Mouse (Mus musculus) kidney, embryonic 15.5 days (tissue): ENCODE results near the gene Ankrd17. TPM values are rescaled to one million over a fixed set of nuclear protein-coding genes. Genes with fewer than 3 reads are reported as not detected.

ENCODE experiments used
- ATAC-seq: fragments of 200-750 bp; cut with Nextera tagmentation; replicated peaks from 2 replicates; pipeline ENCODE4 v1.8.0; 2017; ENCODE audit warnings: moderate TSS enrichment; ENCODE audit not compliant: low FRiP score
- H3K27ac ChIP-seq: fragments of 300-500 bp; sonication (generic); 2 replicates; pipeline ENCODE4 v1.5.1; 2015; ENCODE audit warnings: mild to moderate bottlenecking, inconsistent platforms
- H3K27me3 ChIP-seq: fragments of 300-500 bp; sonication (generic); 2 replicates; pipeline ENCODE4 v1.6.1; 2015; ENCODE audit warnings: inconsistent platforms
- H3K36me3 ChIP-seq: fragments of 300-500 bp; sonication (generic); 2 replicates; pipeline ENCODE4 v1.6.1; 2015; ENCODE audit warnings: inconsistent platforms
- H3K4me1 ChIP-seq: fragments of 300-500 bp; sonication (generic); 2 replicates; pipeline ENCODE4 v1.6.1; 2015; ENCODE audit warnings: inconsistent platforms
- H3K4me2 ChIP-seq: fragments of 300-500 bp; sonication (generic); 2 replicates; pipeline ENCODE4 v1.6.1; 2015; ENCODE audit warnings: moderate library complexity, mild to moderate bottlenecking, inconsistent platforms
- H3K4me3 ChIP-seq: fragments of 300-500 bp; sonication (generic); replicated peaks from 2 replicates; pipeline ENCODE4 v1.5.1; 2015; ENCODE audit warnings: mild to moderate bottlenecking, inconsistent platforms
- H3K9ac ChIP-seq: fragments of 300-500 bp; sonication (generic); 2 replicates; pipeline ENCODE4 v1.6.1; 2015; ENCODE audit warnings: mild to moderate bottlenecking, inconsistent platforms
- H3K9me3 ChIP-seq: fragments of 300-500 bp; sonication (generic); replicated peaks from 2 replicates; pipeline ENCODE4 v1.6.1; 2016; ENCODE audit warnings: inconsistent platforms
- WGBS: fragments of 180-500 bp; shearing (Covaris S2); methylation state at CpG from one replicate; pipeline ENCODE4 v1.1.7; 2015; ENCODE audit warnings: mixed read lengths; 5-methylcytosine and 5-hydroxymethylcytosine counted together
- polyA plus RNA-seq: library from polyadenylated mRNA; unstranded; fragments of >200 nt; fragmentation: Nextera tagmentation; extraction: Ambion mirVana; gene quantifications from 2 replicates; pipeline ENCODE4 v1.2.1, GENCODE M21; 2015

Ankrd17 gene
- polyA plus RNA-seq, 1 experiment from 2014 or later = 25.3 TPM

DNA sequence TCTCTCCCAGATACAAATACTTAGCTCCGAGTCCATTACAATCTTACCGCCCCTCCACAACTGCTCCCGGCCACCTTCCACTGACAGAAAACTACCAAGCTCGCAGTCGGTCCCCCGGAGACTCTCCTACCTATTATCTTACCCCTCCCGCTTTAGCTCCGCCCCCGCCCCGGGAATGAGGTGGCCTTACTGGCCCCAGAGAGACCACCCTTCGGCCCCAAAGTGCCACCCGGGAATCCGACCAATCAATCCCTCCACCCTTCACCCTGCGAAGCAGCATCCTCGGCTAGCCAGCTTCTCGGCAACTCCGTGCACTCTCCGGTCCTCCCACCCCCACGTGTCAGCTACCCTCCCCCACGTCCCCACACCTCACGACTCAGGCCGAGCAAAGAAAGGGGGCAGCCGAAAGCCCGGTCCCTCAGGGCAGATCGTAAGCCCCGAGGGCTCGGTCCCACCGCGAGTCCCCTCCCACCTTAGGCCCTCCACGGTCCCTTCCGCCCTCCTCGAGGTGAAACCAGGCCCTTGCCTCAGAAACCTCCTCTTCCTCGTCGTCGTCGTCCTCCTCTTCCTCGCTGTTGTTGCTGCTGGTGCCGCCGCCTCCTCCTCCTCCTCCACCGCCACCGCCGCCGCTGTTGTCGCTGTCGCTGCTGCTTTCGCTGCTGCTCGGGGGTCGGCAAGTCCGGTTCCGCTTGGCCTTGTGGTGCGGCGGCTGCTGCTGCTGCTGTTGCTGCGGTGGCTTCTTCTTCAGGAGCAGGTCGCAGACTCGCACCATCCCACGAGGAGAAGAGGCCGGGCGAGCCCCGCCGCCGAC is 1.0 kb downstream of the Ankrd17 start:
- Histone ChIP-seq H3K4me1 (peaks cover 20% of the 10 kb centered on the region), H3K27me3 (no peaks in the 10 kb centered on the region), H3K36me3 (peaks cover 5% of the 10 kb centered on the region; the same call in 1 of the 2 replicates), H3K4me2 (peak overlapping the region; percentile 67), H3K9ac (peak overlapping the region; percentile 97), H3K9me3 (no peaks in the 10 kb centered on the region), H3K4me3 (peak overlapping the region; percentile 78), H3K27ac (peak overlapping the region; percentile 100)
- WGBS = under 1% methylated on average over 57 of the region's 61 CpGs
- ATAC-seq = peak; percentile 57

DNA sequence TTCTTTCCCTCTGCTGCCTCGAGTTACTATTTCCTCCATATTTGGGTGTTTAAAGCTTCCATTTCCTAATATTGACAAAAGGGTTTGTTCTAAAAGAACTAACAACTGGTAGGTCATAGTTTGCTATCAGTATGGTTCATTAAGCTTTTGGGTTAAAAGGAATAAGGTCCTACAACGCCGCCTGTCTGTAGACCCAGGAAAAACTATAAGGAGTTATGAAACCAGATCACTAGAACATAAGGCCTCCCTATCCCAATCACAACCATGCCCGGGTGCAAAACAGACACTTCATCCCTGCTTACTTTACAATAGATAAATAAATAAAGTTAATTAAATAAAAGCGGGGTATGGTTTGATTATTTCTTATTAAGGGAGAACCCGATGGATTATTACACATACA is 1.9 kb downstream of the Ankrd17 start:
- peak overlapping the region; percentile 78 for H3K4me3 ChIP-seq
- peak overlapping the region; percentile 100; the same call in 1 of the 2 replicates for H3K27ac ChIP-seq
- peak overlapping the region; percentile 67 for H3K4me2 ChIP-seq
- ATAC-seq = no peak
- H3K9me3 ChIP-seq = no peaks in the 10 kb centered on the region
- WGBS = 2% methylated on average over 6 of the region's 6 CpGs
- no peaks in the 10 kb centered on the region for H3K27me3 ChIP-seq
- peaks cover 12% of the 10 kb centered on the region for H3K36me3 ChIP-seq
- H3K4me1 ChIP-seq = peaks cover 20% of the 10 kb centered on the region
- peak overlapping the region; percentile 97 for H3K9ac ChIP-seq

DNA sequence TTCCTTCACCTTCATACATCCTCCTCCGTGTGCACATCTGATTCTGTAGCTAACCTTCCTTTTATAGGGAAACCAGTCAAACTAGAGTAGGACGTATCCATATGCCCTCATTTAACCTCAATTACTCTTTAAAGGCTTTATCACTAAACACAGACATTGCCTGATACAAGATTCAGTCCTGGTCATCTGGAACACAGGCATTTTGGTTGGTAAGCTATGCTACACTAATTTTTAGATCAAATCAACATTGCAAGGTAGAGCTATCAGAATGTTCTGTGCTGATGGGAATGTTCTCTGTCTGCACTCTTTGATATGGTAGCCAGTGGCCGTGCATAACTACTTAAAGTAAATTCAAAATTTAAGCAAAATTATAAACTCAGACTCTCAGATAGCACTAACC is 10.6 kb downstream of the Ankrd17 start:
- no peak for ATAC-seq
- Histone ChIP-seq H3K4me3 (no peak overlapping the region), H3K9me3 (no peaks in the 10 kb centered on the region), H3K9ac (no peak overlapping the region), H3K27me3 (no peaks in the 10 kb centered on the region), H3K27ac (no peak overlapping the region), H3K4me2 (no peak overlapping the region), H3K4me1 (no peaks in the 10 kb centered on the region), H3K36me3 (peaks cover 37% of the 10 kb centered on the region)
- 84% methylated on average over 3 of the region's 3 CpGs for WGBS

DNA sequence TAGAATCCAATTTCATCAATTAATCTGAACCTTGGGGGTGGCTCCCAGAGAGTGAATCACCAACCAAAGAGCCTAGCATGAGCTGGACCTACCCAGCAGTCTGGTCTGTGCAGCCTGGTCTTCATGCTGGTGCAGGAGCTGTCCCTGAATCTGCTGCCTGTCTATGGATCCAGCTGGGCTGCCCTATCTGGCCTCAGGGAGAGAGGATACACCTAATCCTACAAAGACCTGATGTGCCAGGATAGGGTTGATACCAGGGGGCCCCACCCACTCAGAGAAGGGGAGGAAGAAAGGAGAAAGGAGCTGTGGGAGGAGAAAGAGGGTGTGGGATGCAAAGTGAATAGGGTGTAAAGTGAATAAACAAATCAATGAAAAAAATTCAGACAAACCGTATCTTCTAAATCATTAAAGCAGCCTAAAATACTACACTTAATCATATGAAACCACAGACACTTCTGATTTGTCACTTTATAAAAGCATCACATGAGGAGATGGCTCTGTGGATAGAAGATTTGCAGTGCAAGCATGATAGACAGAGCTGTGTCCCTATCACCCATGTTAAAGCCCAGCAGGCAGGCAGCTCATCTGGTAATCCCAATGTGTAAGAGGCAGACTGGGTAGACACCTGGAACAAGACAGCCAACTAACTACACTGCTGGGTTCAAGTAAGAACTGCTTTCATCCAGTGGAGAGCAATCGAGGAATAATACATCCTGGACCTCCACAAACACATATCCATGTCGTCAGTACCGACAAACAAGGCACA is 12.6 kb downstream of the Ankrd17 start:
- H3K4me1 ChIP-seq = no peaks in the 10 kb centered on the region
- H3K27me3 ChIP-seq = no peaks in the 10 kb centered on the region
- H3K4me3 ChIP-seq = no peak overlapping the region
- H3K4me2 ChIP-seq = no peak overlapping the region
- no peak overlapping the region for H3K27ac ChIP-seq
- no peaks in the 10 kb centered on the region for H3K9me3 ChIP-seq
- peaks cover 26% of the 10 kb centered on the region for H3K36me3 ChIP-seq
- ATAC-seq = no peak
- 90% methylated on average over 4 of the region's 4 CpGs for WGBS
- no peak overlapping the region for H3K9ac ChIP-seq

DNA sequence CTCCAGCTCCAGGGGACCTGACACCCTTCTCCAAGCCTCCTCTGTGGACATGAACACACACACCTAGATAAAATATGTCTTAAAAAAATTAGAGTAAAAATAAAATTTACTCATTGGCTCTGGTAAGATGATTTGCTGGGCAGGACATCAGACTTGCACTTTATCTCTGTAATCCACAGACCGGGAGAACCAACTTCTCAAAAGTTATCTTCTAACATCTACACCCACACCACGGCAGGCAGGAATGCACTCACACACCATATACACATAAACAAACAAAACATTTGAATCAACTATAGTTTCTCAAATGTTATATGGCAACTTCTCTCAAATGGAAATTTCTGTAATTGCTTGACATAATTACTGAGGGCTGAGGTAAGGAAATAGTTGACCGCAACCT is 19.5 kb downstream of the Ankrd17 start:
- no peaks in the 10 kb centered on the region for H3K27me3 ChIP-seq
- peaks cover 6% of the 10 kb centered on the region; the same call in 1 of the 2 replicates for H3K36me3 ChIP-seq
- no peak overlapping the region for H3K27ac ChIP-seq
- H3K4me2 ChIP-seq = no peak overlapping the region
- ATAC-seq = no peak
- no peak overlapping the region for H3K4me3 ChIP-seq
- no peak overlapping the region for H3K9ac ChIP-seq
- H3K9me3 ChIP-seq = no peaks in the 10 kb centered on the region
- no peaks in the 10 kb centered on the region for H3K4me1 ChIP-seq
- 92% methylated on average over 3 of the region's 3 CpGs for WGBS

DNA sequence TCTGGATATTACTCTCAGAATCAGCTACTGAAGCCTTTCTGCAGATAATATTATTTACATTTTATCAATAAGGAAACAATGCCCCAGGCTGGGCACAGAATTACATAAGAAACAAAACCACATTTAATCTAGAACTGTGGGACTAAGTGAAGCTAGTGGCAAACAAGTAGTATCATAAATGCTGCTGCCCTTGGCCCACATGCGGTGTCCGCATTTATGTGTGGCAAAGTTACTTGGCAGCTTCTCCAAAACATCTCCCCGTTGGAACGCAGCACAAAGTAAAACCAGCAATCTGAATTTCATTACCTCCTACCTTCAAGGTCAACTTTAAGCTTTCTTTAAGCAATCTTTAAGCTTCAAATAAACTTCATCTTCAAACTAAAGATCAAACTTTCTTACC is 25.5 kb downstream of the Ankrd17 start:
- WGBS = 87% methylated on average over 4 of the region's 4 CpGs
- H3K9me3 ChIP-seq = no peaks in the 10 kb centered on the region
- H3K36me3 ChIP-seq = no peaks in the 10 kb centered on the region
- no peak overlapping the region for H3K4me3 ChIP-seq
- no peak overlapping the region for H3K4me2 ChIP-seq
- no peaks in the 10 kb centered on the region for H3K27me3 ChIP-seq
- no peak for ATAC-seq
- no peak overlapping the region for H3K9ac ChIP-seq
- H3K27ac ChIP-seq = no peak overlapping the region
- H3K4me1 ChIP-seq = peaks cover 12% of the 10 kb centered on the region

DNA sequence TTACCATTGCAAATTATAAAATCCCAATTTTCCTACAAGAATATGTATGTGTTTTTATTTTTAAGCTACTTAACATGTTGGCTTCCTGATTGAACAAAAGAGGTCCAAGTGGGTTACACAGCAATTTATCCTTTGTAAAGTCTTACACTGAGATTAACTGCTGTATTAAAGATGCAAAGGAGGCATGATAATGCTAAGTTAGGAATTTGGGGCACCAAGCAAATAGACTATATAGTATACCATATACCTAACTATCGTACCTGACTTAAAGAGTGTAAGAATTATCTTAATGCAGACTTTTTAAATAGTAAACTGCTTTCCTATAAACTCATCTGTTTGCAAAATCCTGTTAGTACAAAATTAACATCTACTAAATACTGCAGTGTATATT is 26.4 kb downstream of the Ankrd17 start:
- Histone ChIP-seq H3K9me3 (no peaks in the 10 kb centered on the region), H3K4me2 (peak overlapping the region; percentile 47; the same call in 1 of the 2 replicates), H3K4me3 (no peak overlapping the region), H3K36me3 (no peaks in the 10 kb centered on the region), H3K9ac (no peak overlapping the region), H3K4me1 (peaks cover 12% of the 10 kb centered on the region), H3K27me3 (no peaks in the 10 kb centered on the region), H3K27ac (no peak overlapping the region)
- 92% methylated on average over 1 of the region's 1 CpGs for WGBS
- ATAC-seq = no peak

DNA sequence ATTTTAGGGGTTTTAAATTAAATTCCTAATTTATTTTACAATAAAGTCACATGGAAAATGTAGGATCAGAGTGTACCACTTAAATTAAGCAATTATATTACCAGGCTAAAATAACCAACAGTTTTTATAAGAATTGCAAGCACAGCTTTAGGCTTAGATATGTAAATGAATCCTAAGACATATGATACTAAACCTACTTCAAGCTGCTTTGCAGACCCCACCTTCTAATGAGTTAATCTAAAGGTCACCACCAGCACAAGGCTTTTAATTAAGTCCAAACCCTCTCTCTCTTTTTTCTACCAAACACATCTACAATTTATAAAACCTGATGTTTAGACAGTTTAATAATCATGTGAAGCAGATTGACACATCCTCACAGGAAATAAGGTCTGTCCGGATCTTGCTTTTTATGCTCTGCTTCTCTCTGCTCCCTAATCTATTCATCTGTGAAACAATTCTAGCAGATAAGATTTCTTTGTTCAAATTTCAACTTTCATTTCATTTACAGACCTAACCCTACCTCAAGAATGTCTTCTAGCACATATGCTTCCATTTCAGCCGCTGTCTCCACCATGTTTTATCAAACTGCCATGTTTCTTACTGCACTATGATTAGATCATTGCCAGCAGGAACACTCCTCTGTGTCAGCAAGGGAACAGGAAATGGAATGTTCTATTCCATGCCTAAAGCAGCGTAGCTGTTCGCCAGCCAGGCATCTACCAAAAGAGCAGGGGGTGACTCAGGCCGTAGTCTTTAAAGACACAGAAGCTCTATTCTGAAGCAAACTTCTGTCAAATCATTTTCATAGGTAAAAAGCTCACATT is 27.0 kb downstream of the Ankrd17 start:
- H3K9ac ChIP-seq = no peak overlapping the region
- no peaks in the 10 kb centered on the region for H3K36me3 ChIP-seq
- peak overlapping the region; percentile 63 for H3K27ac ChIP-seq
- H3K4me3 ChIP-seq = peak overlapping the region; percentile 30
- H3K4me1 ChIP-seq = peaks cover 12% of the 10 kb centered on the region
- ATAC-seq = peak; percentile 86
- no peaks in the 10 kb centered on the region for H3K9me3 ChIP-seq
- peak overlapping the region; percentile 47 for H3K4me2 ChIP-seq
- H3K27me3 ChIP-seq = no peaks in the 10 kb centered on the region
- WGBS = 22% methylated on average over 5 of the region's 5 CpGs

DNA sequence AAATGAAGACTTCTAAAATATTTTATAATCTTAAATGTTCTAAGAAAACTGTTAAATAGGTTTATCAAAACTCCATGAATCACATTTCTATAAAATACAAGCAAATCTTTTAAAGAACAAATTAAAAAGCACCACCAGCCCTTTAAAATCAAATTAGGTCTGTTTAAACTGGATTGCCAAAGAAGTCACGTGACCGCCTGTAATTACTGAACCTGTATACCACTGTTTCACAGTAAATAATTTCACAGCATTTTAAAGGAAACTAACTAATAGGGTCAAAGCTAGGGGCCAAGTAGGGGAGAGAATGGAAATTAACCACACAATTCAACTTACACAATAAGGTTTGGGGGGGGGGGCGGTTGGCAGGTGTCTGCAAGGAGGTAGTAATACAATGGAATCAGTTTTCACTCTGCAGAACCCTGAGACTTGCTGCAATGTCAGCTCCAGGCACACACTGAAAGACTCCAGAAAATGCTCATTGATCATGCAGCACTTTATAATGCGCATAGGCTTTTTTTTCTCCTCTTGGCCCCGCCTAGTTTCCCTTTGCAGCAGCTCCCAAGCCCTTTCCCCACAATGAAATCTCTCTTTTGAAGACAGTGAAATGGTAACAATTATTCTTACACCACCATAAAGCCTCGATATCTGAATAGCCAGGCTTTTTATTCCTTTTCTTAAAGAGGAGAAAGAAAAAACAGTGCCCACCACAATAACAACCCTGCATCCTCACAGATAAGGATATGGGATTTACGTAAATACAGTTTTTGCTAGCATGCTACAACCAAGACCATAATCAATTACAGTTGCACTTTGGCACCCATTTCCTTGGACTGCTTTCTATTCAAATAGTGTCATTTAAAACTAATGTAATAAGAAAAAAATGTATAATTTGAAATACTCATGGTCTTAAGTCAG is 27.9 kb downstream of the Ankrd17 start:
- Histone ChIP-seq H3K36me3 (no peaks in the 10 kb centered on the region), H3K4me1 (peaks cover 12% of the 10 kb centered on the region), H3K4me2 (no peak overlapping the region), H3K4me3 (no peak overlapping the region), H3K27me3 (no peaks in the 10 kb centered on the region), H3K9me3 (no peaks in the 10 kb centered on the region), H3K27ac (peak overlapping the region; percentile 24; the same call in 1 of the 2 replicates), H3K9ac (no peak overlapping the region)
- 74% methylated on average over 7 of the region's 7 CpGs for WGBS
- ATAC-seq = peak; percentile 49; the same call in 1 of the 2 replicates

DNA sequence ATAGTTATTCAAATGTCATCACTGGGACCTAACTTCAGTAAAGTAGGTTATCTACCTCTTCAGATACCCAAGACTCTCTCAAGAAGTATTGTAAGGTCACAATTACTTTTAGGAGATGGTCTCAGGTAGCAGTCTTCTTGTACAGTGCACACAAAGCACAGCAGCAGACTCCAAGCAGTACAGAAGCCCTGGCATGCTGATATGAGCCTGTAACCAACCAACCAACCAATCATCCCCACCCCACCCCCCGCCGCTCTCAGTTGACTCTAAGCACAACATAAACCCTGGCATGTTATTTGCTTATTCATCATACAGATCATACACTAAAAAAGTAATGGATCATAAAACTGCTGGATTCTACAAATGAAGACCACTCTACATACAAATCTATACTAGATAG is 33.9 kb downstream of the Ankrd17 start:
- Histone ChIP-seq H3K9me3 (no peaks in the 10 kb centered on the region), H3K27me3 (no peaks in the 10 kb centered on the region), H3K27ac (no peak overlapping the region), H3K4me3 (no peak overlapping the region), H3K4me1 (no peaks in the 10 kb centered on the region), H3K9ac (no peak overlapping the region), H3K36me3 (no peaks in the 10 kb centered on the region), H3K4me2 (no peak overlapping the region)
- WGBS = 94% methylated on average over 2 of the region's 2 CpGs
- no peak for ATAC-seq

DNA sequence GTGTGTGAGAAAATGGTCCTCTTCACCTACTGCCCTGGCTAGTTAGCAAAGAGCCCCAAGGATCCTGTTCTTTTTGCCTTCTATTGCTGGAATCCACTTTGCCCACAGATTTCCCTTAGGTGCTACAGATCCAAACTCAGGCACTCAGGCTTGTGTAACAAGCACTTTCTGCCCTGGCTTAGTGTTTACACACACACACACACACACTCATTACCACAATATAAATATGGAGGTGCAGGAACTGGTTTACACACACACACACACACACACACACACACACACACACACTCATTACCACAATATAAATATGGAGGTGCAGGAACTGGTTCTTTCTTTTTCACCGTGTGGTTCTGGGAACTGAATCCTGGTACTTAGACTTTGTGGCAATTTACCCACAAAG is 35.3 kb downstream of the Ankrd17 start:
- H3K27ac ChIP-seq = no peak overlapping the region
- no peak for ATAC-seq

More for the DNA sequence above, 35.3 kb downstream of the Ankrd17 start:
- 94% methylated on average over 1 of the region's 1 CpGs for WGBS
- no peaks in the 10 kb centered on the region for H3K9me3 ChIP-seq
- no peaks in the 10 kb centered on the region for H3K36me3 ChIP-seq
- no peak overlapping the region for H3K9ac ChIP-seq
- no peak overlapping the region for H3K4me3 ChIP-seq
- no peak overlapping the region for H3K4me2 ChIP-seq
- no peaks in the 10 kb centered on the region for H3K4me1 ChIP-seq
- H3K27me3 ChIP-seq = no peaks in the 10 kb centered on the region
